Mouse (Mus musculus): Measurements from ENCODE around the gene Med4.

GRCm38 (mm10) chr14:73478321-73478720 is 31.5 kb upstream of the Med4 start:
- TF ChIP-seq CTCF (IDR thresholded peaks at IDR 0.05; ENCODE audit: low read depth) (no peak), EP300 (IDR thresholded peaks at IDR 0.05; ENCODE audit: low read depth) (no peak)

Data from liver, postnatal 0 days (tissue).